Mouse (Mus musculus) activated CD4-positive, CD25-positive, alpha-beta regulatory T cell, adult 4 months (primary cell): ENCODE measurements around the gene Fubp3. TPM values are rescaled to one million over a fixed set of nuclear protein-coding genes. Genes with fewer than 3 reads are reported as not detected.
"Not testable (repeated sequence)": the region's sequence is repeated elsewhere in the genome, so short reads cannot be mapped to it uniquely, and the experiment has no call there.

Source experiments
- ATAC-seq: one replicate; pipeline ENCODE4 v1.8.0; 2017
- polyA plus RNA-seq, 2 experiments: library from polyadenylated mRNA; unstranded; fragments of 100-300 nt; shearing (Covaris generic); gene quantifications; one replicate each; pipeline ENCODE4 v1.2.1; 2017

Fubp3 gene
- 10 to 100 TPM; 41.9 to 43.5 TPM for polyA plus RNA-seq

DNA sequence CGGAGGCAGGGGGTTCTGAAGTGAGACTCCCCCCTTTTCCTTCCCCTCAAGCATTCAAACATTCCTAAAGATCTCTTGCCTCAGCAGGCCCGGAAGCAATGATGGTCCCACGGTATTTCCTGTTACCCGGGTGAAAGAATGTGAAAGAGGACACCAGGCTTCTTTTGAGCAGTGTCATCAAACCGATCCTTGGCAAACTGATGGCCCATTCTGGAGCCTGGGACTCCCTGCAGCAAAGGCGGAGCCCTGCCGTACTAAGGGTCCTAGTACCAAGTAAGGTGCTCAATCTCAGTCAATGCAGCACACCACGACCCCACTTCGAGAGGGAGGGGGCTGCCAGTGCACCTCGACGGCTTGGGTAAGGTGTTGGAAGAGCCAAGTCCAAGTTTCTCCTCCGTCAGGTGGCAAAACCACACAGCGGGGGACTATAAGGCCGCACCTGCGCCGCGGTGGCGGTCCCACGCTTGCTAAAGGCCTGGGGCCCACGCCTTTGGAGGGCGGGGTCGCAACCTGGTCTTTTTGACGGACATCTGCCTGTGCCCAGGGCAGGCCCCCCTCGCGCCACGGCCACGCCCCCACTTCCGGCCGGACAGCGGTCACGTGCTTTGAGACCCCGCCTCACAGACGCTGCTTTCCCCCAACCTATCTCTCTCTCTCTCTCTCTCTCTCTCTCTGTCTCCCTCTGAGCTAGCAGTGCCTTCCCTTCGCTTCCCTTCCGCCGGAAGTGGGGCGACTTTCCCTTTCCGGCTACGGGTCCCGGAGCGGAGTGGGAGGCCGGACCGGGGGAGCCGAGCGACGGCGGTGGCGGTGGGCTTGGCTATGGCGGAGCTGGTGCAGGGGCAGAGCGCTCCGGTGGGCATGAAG, at the start of gene Fubp3:
Gene Fubp3, plus strand, starts transcription at position 601 of the 864 bp plus-strand sequence.
- ATAC-seq: peak; percentile 83

GRCm38 (mm10) chr2:31524641-31525040, 47.8 kb upstream of the Fubp3 start:
- no peak for ATAC-seq

DNA sequence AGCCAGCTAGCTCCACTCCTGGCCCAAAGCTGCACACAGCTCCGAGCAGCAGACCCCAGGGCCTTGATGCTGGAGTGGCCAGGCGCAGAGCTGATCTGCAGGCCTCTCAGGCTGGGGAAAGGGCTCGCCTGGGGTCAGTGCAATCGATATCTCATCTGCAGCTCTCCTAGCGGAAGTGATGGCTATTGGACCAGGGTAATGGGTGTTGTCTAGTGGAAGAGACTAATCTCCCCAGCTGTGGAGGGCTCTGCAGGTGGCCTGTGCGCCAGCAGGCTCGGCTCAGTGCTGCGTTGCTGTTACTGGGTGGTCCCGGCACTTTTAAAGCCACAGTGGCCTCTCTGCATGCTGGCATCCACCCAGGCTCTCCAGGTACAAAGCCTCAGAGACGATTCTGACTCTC, 46.7 kb upstream of the Fubp3 start:
- ATAC-seq: no peak

- ATAC-seq: no peak
Measured at GRCm38 (mm10) chr2:31530201-31530600, 42.2 kb upstream of the Fubp3 start.

DNA sequence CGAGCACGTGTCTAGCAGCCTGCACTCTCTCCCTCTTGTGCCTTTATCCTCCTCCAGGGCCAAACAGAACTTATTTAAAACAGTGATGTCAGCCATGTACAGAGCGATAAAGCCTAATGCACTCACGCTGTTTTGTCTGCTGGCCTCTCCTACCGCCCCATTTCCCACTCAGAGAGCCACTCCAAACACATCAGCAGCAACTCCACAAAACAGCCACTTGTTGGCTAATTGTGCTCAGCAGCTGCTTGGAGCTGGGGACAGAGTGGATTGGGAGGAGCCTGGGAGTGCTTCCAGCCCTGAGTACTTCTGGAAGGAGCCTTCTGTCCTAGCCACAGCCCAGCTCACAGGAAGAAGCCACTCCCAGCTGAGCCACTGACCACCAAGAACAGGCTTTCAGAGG, 35.4 kb upstream of the Fubp3 start:
- no peak for ATAC-seq

DNA sequence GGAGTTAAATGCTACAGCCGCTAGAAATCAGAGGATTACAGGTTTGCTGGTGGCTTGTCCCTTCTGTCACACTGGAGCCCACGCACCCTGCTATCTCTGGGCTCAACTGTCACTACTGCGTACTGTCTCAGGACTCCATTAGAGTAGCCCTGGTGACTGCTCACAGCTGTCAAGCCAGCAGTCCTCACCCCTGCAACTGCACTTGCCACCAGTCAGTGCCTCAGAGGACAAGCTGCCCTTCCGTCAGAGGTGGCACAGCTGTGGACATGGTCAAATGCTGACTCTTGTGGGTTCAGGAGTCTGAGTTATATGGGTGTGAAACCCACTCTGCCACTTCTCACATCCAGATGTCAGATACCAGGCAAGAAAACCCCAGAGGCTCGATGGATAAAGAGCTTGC, 33.7 kb upstream of the Fubp3 start:
- ATAC-seq: no peak

GRCm38 (mm10) chr2:31541581-31541980, 30.9 kb upstream of the Fubp3 start:
- ATAC-seq: no peak

GRCm38 (mm10) chr2:31547726-31548125, 24.7 kb upstream of the Fubp3 start:
- no peak for ATAC-seq

DNA sequence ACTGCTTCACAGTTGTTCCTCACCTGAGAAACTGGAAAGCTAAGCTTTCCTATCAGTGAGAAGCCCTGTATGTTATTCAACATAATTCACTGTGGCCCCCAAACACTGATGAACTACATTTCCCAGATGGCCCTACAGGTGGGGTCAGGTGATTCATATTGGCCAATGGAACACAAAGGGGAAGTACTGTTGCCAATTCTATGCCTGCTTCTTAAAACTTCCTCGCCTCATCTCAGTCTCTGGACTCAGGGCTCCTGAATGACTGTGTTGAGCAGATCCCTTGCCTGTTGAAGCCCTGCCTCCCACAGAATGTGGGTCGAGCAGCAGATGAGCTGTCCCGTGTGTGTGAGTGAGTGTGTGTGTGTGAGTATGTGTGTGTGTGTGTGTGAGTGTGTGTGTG, 21.9 kb upstream of the Fubp3 start:
- no peak for ATAC-seq

GRCm38 (mm10) chr2:31551351-31551750, 21.1 kb upstream of the Fubp3 start:
- not testable (repeated sequence) for ATAC-seq

DNA sequence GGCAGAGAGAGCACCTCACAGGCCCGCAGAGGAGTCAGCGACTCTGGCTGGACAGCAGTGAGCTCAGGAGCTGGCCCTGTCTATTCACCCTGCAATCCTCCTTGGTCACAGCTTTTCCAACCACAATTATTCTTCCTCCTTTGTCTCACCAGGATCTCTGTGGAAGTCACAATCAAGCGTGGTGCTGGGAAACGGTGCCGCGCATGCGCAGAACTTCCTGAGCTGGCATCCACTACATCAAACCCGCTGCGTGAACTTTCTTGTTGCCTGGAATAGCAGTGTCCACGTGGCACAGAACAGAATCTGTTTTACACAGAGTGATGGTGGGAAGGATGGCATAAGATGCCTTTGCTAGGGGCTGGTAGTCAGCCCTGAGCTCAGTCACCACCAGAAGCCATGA, 20.5 kb upstream of the Fubp3 start:
- no peak for ATAC-seq

DNA sequence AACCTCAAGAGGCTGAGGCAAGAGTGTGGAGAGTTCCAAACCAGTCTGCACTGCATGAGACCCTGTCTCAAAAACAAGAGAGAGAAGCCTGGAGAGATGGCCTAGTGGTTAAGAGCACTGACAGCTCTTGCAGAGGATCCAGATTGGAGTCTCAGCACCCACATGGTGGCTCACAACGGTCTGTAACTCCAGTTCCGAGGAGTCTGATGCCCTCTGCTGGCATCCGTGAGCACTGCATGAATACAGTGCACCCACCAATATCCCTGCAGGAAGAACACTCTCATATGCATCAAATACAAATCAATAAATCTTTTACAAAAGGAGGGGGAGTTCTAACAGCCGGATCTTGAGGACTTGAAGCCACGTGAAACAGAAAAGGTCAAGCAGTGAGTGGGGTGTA, 17.8 kb upstream of the Fubp3 start:
- ATAC-seq: no peak

DNA sequence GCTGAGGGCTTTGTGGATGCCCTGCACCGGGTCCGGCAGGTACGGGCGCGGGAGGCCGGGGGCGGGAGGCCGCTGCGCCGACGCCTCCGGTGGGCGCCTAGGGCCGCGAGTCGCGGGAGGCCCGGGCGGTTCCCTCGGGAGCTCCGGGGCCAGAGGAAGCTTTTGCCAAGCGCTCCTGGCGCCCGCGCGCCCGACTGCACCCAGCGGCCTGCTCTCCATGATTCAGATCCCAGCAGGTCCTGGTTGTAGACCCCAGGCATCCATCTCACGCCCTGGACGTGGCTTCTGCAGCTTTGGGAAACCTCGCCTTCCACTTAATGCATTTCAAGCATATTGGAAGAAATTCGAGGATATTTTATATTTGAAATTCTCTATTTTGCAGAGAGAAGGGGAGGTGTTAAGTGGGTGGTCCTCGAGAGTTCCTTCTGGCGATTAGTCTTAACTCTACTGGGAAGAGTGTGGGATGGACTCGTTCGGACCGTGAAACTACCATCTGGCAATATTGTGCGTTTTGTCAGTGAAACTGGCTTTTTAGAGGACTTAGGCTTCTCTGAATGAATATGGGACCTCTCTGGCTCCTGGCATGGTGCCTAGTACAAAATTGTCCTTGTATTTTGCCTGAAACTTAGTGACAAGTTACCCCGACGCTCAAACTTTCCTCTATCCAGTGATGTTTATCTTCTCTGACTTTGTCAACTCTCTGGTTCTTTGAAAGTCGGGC, 624 bp downstream of the Fubp3 start:
- ATAC-seq: no peak

- ATAC-seq: no peak
Measured at GRCm38 (mm10) chr2:31581617-31582016, 9.2 kb downstream of the Fubp3 start.

DNA sequence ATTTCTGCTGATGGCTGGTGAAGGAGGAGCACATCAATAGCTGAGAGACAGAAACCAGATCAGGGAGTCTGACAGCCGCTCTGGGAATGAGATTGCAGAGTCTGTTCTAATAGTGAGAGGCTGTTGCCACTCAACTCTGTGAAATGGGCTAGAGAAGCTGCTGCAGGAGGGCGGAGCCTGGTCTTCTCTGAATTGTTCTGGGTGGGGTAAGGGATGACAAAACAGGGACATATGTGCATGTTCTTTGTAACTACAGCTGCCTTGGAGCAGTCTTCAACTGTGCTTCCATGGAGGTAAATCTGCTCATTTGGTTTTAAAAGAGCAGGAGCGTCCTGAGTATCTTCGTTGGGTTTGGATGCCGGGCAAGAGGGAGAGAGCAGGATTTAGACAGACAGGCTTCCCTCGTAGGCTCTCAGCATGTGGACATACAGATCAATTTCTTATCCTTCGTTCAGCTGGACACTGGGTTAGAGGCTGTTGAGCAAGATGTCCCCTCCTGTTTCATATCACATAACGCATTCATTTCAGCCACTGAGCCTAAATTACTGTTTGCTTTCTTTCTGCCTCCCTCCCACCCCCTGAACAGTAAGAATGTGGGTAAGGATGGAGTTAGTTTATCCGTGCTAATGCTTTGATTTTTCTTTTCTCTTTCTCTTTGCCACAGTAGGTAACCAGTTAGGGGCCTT, 19.5 kb downstream of the Fubp3 start:
- no peak for ATAC-seq

- ATAC-seq: no peak
Measured at GRCm38 (mm10) chr2:31607555-31607954, 35.1 kb downstream of the Fubp3 start.

- no peak for ATAC-seq
Measured at GRCm38 (mm10) chr2:31609859-31610261, 37.4 kb downstream of the Fubp3 start.

- ATAC-seq: no peak
Measured at GRCm38 (mm10) chr2:31610922-31611321, 38.5 kb downstream of the Fubp3 start.

- no peak for ATAC-seq
Measured at GRCm38 (mm10) chr2:31611400-31611799, 38.9 kb downstream of the Fubp3 start.

DNA sequence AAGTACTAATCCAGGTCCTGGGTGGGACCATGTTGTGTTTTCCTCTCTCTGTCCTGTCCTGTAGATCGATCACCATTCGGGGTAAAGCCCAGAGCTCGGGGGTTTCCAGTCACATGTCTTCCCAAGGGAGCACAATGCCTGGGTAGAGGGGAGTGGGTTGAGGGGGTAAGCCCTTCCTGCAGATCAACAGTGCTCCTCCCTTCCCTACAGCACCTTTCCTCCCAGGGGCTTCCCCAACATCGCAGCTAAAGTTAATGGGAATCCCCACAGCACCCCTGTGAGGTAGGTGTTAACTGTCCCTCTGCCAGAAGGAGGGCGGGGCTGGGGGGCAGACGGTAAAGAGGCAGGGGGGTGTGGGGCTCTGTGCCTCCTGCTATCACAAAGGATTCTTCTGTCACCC, 40.2 kb downstream of the Fubp3 start:
- peak; percentile 58 for ATAC-seq

- peak; percentile 65 for ATAC-seq
Measured at GRCm38 (mm10) chr2:31613781-31614180, 41.3 kb downstream of the Fubp3 start.

DNA sequence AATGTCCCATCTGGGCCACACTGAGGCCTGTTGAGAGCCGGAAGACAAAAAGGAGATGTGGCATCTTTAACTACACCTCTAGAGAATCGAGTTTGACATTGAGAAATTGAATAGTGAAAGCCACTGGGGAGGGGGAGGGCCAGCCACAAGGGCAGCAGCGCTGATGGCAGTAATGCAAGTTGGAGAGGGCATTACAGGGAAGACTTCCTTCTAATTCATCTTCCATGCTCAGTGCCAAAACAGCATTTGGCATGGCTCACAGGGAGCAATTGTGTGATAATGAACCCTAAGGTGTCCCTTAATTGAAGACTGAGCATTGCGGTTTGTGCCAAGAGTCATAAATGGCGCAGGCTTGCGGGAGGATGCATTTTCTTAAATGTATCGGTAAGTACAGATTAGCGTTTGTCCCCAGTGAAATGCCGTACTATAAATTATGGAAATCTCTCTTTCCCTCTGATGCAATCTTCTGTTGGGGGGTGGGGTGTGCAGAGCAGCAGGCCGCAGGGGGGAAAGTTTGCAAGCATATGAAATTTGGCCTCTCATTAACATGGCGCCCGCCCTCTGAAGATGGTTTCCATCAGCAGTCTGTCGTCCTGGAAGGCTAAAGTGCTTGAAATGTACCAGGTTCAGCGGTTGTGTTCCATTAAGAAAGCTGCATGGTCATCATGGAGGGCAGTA, 46.2 kb downstream of the Fubp3 start:
- no peak for ATAC-seq

GRCm38 (mm10) chr2:31619208-31619607, 46.8 kb downstream of the Fubp3 start:
- no peak for ATAC-seq
